Mouse (Mus musculus) embryo, embryonic 10 days (tissue): ENCODE measurements at regions not wholly inside any gene's neighbourhood (a gene's known extent, or its start where the extent isn't known, plus 50 kb on each side); places are given as distances from the start of the nearest gene placed in this dataset.

Experiments used
- DNase-seq: peaks from one replicate; pipeline ENCODE4 v3.0.0-alpha.2; 2015; ENCODE audit warnings: low spot score

GRCm38 (mm10) chr15:10838584-10839288 is 113.4 kb upstream of the C1qtnf3 start:
- DNase-seq: no peak

- DNase-seq: no peak
These were observed 111.5 kb upstream of the C1qtnf3 start for GRCm38 (mm10) chr15:10840621-10841034.

- no peak for DNase-seq
These were observed 109.0 kb upstream of the C1qtnf3 start for GRCm38 (mm10) chr15:10843060-10843695.

GRCm38 (mm10) chr15:10846722-10847121 is 105.4 kb upstream of the C1qtnf3 start:
- no peak for DNase-seq

- DNase-seq: no peak
These were observed 87.9 kb upstream of the C1qtnf3 start for GRCm38 (mm10) chr15:10864004-10864775.

GRCm38 (mm10) chr15:10865109-10865508 is 87.0 kb upstream of the C1qtnf3 start:
- DNase-seq: no peak

- DNase-seq: no peak
These were observed 85.3 kb upstream of the C1qtnf3 start for GRCm38 (mm10) chr15:10866794-10867193.

- DNase-seq: no peak
These were observed 84.0 kb upstream of the C1qtnf3 start for GRCm38 (mm10) chr15:10868115-10868514.

GRCm38 (mm10) chr15:10868716-10869585 is 83.2 kb upstream of the C1qtnf3 start:
- peak; percentile 46 for DNase-seq

- DNase-seq: peak; percentile 38
These were observed 82.3 kb upstream of the C1qtnf3 start for GRCm38 (mm10) chr15:10869879-10870278.

GRCm38 (mm10) chr15:10872322-10872967 is 79.7 kb upstream of the C1qtnf3 start:
- DNase-seq: peak; percentile 77

GRCm38 (mm10) chr15:10876328-10876727 is 75.8 kb upstream of the C1qtnf3 start:
- DNase-seq: no peak

- no peak for DNase-seq
These were observed 70.4 kb upstream of the C1qtnf3 start for GRCm38 (mm10) chr15:10881726-10882125.

- no peak for DNase-seq
These were observed 64.1 kb upstream of the C1qtnf3 start for GRCm38 (mm10) chr15:10887990-10888389.

- no peak for DNase-seq
These were observed 61.8 kb upstream of the C1qtnf3 start for GRCm38 (mm10) chr15:10890220-10890921.

GRCm38 (mm10) chr15:10898309-10898708 is 53.8 kb upstream of the C1qtnf3 start:
- DNase-seq: peak; percentile 38

- DNase-seq: no peak
These were observed 53.2 kb upstream of the C1qtnf3 start for GRCm38 (mm10) chr15:10898715-10899486.

GRCm38 (mm10) chr15:10899904-10900303 is 52.2 kb upstream of the C1qtnf3 start:
- DNase-seq: no peak

GRCm38 (mm10) chr15:10901075-10901474 is 51.1 kb upstream of the C1qtnf3 start:
- DNase-seq: peak; percentile 65

GRCm38 (mm10) chr15:10901745-10902262 is 50.3 kb upstream of the C1qtnf3 start:
- DNase-seq: no peak
